8 mouse cellular contexts compared by ENCODE assay signal in genomic region chr11:11974591-11975255, GRCm38 (mm10).
DNase-seq lines count a peak whose midpoint lies in the region; ATAC-seq and TF ChIP-seq lines count a peak whose summit lies in the region.

No protein-coding gene starts in this region.

- TF ChIP-seq CTCF in layer of hippocampus, adult 2 months (conservative IDR thresholded peaks at IDR 0.05), result peak; percentile 80
- peak; percentile 24 to 91 (median 51); a peak in 5 of 6 replicates for TF ChIP-seq CTCF in MEL (IDR thresholded peaks at IDR 0.05 in 2 of 3, conservative IDR thresholded peaks at IDR 0.05 in 1 of 3; ENCODE audit: control insufficient read depth in 1 of 3, insufficient read depth in 1 of 3, low read depth in 2 of 3, low read length in 3 of 3, poor library complexity in 1 of 3, severe bottlenecking in 1 of 3)
- TF ChIP-seq CTCF in liver, postnatal 0 days (IDR thresholded peaks at IDR 0.05; ENCODE audit: low read depth), result peak; percentile 75

- no peaks in the 10 kb centered on the region for H3K79me2 ChIP-seq in MEL (ENCODE audit: control insufficient read depth, insufficient read depth, low read length, poor library complexity)

- no peak overlapping the region; the same call in 1 of the 2 replicates for H3K9ac ChIP-seq in MEL (ENCODE audit: control insufficient read depth, low read depth, low read length, poor library complexity, severe bottlenecking)
- H3K9ac ChIP-seq in intestine, embryonic 16.5 days (ENCODE audit: low read depth, low read length), result no peak overlapping the region
- H3K9ac ChIP-seq in liver, postnatal 0 days (replicated peaks), result no peak overlapping the region

- TF ChIP-seq POLR2A in MEL (IDR thresholded peaks at IDR 0.05; ENCODE audit: control insufficient read depth in 1 of 2, insufficient read depth in 1 of 2, low read depth in 1 of 2, low read length in 2 of 2, poor library complexity in 1 of 2), result no peak

- no peaks in the 10 kb centered on the region for H3K9me3 ChIP-seq in MEL (replicated peaks; ENCODE audit: insufficient read depth, low read length)
- H3K9me3 ChIP-seq in intestine, embryonic 16.5 days (ENCODE audit: control insufficient read depth, low read length), result peaks cover 3% of the 10 kb centered on the region; the same call in 1 of the 2 replicates
- H3K9me3 ChIP-seq in liver, postnatal 0 days (ENCODE audit: low read length), result no peaks in the 10 kb centered on the region

- peak; percentile 62 for ATAC-seq in intestine, embryonic 16.5 days
- no peak for ATAC-seq in liver, postnatal 0 days

- TF ChIP-seq EP300 in MEL (IDR thresholded peaks at IDR 0.05; ENCODE audit: low read depth in 1 of 2, low read length in 2 of 2), result no peak
- TF ChIP-seq EP300 in liver, postnatal 0 days (IDR thresholded peaks at IDR 0.05; ENCODE audit: low read depth), result no peak

- H3K36me3 ChIP-seq in MEL (ENCODE audit: control insufficient read depth in 1 of 2, insufficient read depth in 2 of 2, low read length in 2 of 2), result peaks cover 0 to 5% of the 10 kb centered on the region in 2 experiments; a peak in 1 of 4 replicates
- no peaks in the 10 kb centered on the region for H3K36me3 ChIP-seq in intestine, embryonic 16.5 days (ENCODE audit: control insufficient read depth, insufficient read depth, low read length)
- peaks cover 3% of the 10 kb centered on the region; the same call in 1 of the 2 replicates for H3K36me3 ChIP-seq in liver, postnatal 0 days (replicated peaks; ENCODE audit: insufficient read depth, low read length)

- TF ChIP-seq RAD21 in MEL (IDR thresholded peaks at IDR 0.05; ENCODE audit: low read depth, low read length), result peak; percentile 94

- H3K27me3 ChIP-seq in MEL (ENCODE audit: control insufficient read depth in 1 of 2, insufficient read depth in 2 of 2, low read length in 2 of 2), result peaks cover 4 to 8% of the 10 kb centered on the region in 2 experiments; a peak in 3 of 4 replicates
- H3K27me3 ChIP-seq in intestine, embryonic 16.5 days (replicated peaks; ENCODE audit: control insufficient read depth, insufficient read depth, low read length), result no peaks in the 10 kb centered on the region
- no peaks in the 10 kb centered on the region for H3K27me3 ChIP-seq in liver, postnatal 0 days (ENCODE audit: insufficient read depth, low read length)

- no peak overlapping the region for H3K4me2 ChIP-seq in intestine, embryonic 16.5 days (ENCODE audit: low read depth, low read length)
- H3K4me2 ChIP-seq in liver, postnatal 0 days (ENCODE audit: low read depth, low read length), result no peak overlapping the region

- H3K27ac ChIP-seq in layer of hippocampus, adult 2 months, result no peak overlapping the region
- H3K27ac ChIP-seq in MEL (ENCODE audit: control insufficient read depth, low read depth, low read length), result no peak overlapping the region
- no peak overlapping the region for H3K27ac ChIP-seq in intestine, embryonic 16.5 days (ENCODE audit: low read length)
- no peak overlapping the region for H3K27ac ChIP-seq in liver, postnatal 0 days (ENCODE audit: low read depth)

- peak; percentile 15 to 16 for DNase-seq in layer of hippocampus, adult 2 months (ENCODE audit: low spot score in 2 of 2)
- no peak for DNase-seq in layer of hippocampus, adult 8-10 months (ENCODE audit: low spot score in 2 of 2)
- DNase-seq in MEL (ENCODE audit: low read depth, low spot score), result peak; percentile 78
- peak; percentile 71 for DNase-seq in embryo, embryonic 10.5 days (ENCODE audit: low spot score)
- no peak for DNase-seq in liver, postnatal 0 days
- peak; percentile 11 for DNase-seq in right cerebral cortex, postnatal 14 days
- DNase-seq in frontal cortex, postnatal 36 days (ENCODE audit: low spot score in 2 of 2), result no peak

- 42% methylated on average over 10 of the region's 10 CpGs for WGBS in intestine, embryonic 16.5 days
- WGBS in liver, postnatal 0 days (ENCODE audit: insufficient replicate concordance), result 28% methylated on average over 10 of the region's 10 CpGs

- no peaks in the 10 kb centered on the region for H3K4me1 ChIP-seq in MEL (ENCODE audit: control insufficient read depth in 1 of 2, insufficient read depth in 2 of 2, low read length in 2 of 2)
- no peaks in the 10 kb centered on the region for H3K4me1 ChIP-seq in intestine, embryonic 16.5 days (ENCODE audit: control insufficient read depth, insufficient read depth, low read length)
- H3K4me1 ChIP-seq in liver, postnatal 0 days (ENCODE audit: insufficient read depth), result no peaks in the 10 kb centered on the region

- H3K4me3 ChIP-seq in layer of hippocampus, adult 2 months, result no peak overlapping the region
- peak overlapping the region in 1 of 2 experiments; percentile 11; a peak in 1 of 4 replicates for H3K4me3 ChIP-seq in MEL (ENCODE audit: control insufficient read depth in 1 of 2, insufficient read depth in 1 of 2, low read depth in 2 of 2, low read length in 2 of 2)
- H3K4me3 ChIP-seq in intestine, embryonic 16.5 days (ENCODE audit: low read length), result no peak overlapping the region
- no peak overlapping the region for H3K4me3 ChIP-seq in liver, postnatal 0 days (ENCODE audit: low read depth, low read length)

TF ChIP-seq in MEL, 35 proteins besides CTCF, POLR2A, EP300 and RAD21:
- 0 out of 2 replicates have a peak, but pooled peaks have one; percentile 42 for TF ChIP-seq NRF1 (IDR thresholded peaks at IDR 0.05; ENCODE audit: insufficient read depth, low read depth, low read length, poor library complexity, severe bottlenecking)
- TF ChIP-seq ZC3H11A (IDR thresholded peaks at IDR 0.05; ENCODE audit: low read depth, low read length), result peak; percentile 82
- peak; percentile 89 for TF ChIP-seq SMC3 (IDR thresholded peaks at IDR 0.05; ENCODE audit: low read depth, low read length)
- TF ChIP-seq MEF2A (IDR thresholded peaks at IDR 0.05; ENCODE audit: extremely low read depth, insufficient replicate concordance, low read depth, low read length, poor library complexity, severe bottlenecking), result no peak

Comparison
In these comparisons a context has a peak if more than half of its experiments do, and no peak if none do; other contexts are left out.
1. DNase-seq: peak in layer of hippocampus, adult 2 months (2 of 2), MEL (single experiment), embryo, embryonic 10.5 days (single experiment) and right cerebral cortex, postnatal 14 days (single experiment); none in layer of hippocampus, adult 8-10 months (0 of 2), liver, postnatal 0 days (single experiment) and frontal cortex, postnatal 36 days (0 of 2).
2. Peak in every context shown above with its lines, with median percentiles within 50 percentile points of each other: CTCF ChIP-seq.